8 mouse cellular contexts compared by ENCODE assay signal in genomic region chr8:110919341-110920031, GRCm38 (mm10). TPM values are rescaled to one million over a fixed set of nuclear protein-coding genes. Genes with fewer than 3 reads are reported as not detected.
DNase-seq lines count a peak whose midpoint lies in the region; ATAC-seq lines count a peak whose summit lies in the region.

Gene St3gal2 (plus strand): TSS chr8:110919922.

- peak; percentile 87 for ATAC-seq in megakaryocyte, adult 5-6 weeks (ENCODE audit: poor library complexity, severe bottlenecking)

- DNase-seq in adipocyte (ENCODE audit: low spot score): peak; percentile 97
- DNase-seq in embryo, embryonic 10 days (ENCODE audit: low spot score): peak; percentile 97
- DNase-seq in gastrocnemius, postnatal 10 days: peak; percentile 79
- peak; percentile 89 for DNase-seq in hindlimb bud, embryonic 11.5 days (ENCODE audit: extremely low spot score, low read depth, low spot score)
- DNase-seq in left cerebral cortex, adult 8-10 months (ENCODE audit: low spot score in 2 of 2): peak; percentile 66 to 96
- DNase-seq in right cerebral cortex, adult 2 months (ENCODE audit: low spot score in 2 of 2): peak; percentile 89
- DNase-seq in urinary bladder, postnatal 10 days (ENCODE audit: low spot score): peak; percentile 29

RNA-seq across cellular contexts. Expression of gene St3gal2, which starts in this region (rescaled TPM):
- 10 to 100 TPM; 36.1 to 43.2 TPM for total RNA-seq in gastrocnemius, postnatal 10 days (2021)
- total RNA-seq in left cerebral cortex, adult 8-10 months (2022): 10 to 100 TPM; 87.8 to 95.6 (median 94.6) TPM
- 23.1 and 25.0 TPM in 2 replicates for total RNA-seq in megakaryocyte, adult 5-6 weeks (2015)
- 15.2 and 17.0 TPM in 2 replicates for total RNA-seq in megakaryocyte, adult 5-6 weeks (2017)

Comparison
In these comparisons a context has a peak if more than half of its experiments do, and no peak if none do; other contexts are left out.
1. Peak in every context shown above with its lines: DNase-seq and ATAC-seq.
2. DNase-seq: peak in every context shown above with its lines; median percentile 97 in adipocyte; 97 in embryo, embryonic 10 days; 89 in hindlimb bud, embryonic 11.5 days; 89 in right cerebral cortex, adult 2 months; 81 in left cerebral cortex, adult 8-10 months; 79 in gastrocnemius, postnatal 10 days; 29 in urinary bladder, postnatal 10 days.